Mouse (Mus musculus) cortical plate, adult 2 months (tissue): ENCODE measurements at regions not wholly inside any gene's neighbourhood (a gene's known extent, or its start where the extent isn't known, plus 50 kb on each side); places are given as distances from the start of the nearest gene placed in this dataset.

ENCODE experiments used
- CTCF ChIP-seq: fragments of 200-500 bp; IDR thresholded peaks from 2 replicates; pipeline ENCODE4 v1.5.1; 2011; ENCODE audit warnings: mild to moderate bottlenecking, control low read depth, low read length; ENCODE audit not compliant: insufficient read depth; ENCODE audit errors: extremely low read depth
- POLR2A ChIP-seq: fragments of 200-500 bp; IDR thresholded peaks from 2 replicates; pipeline ENCODE4 v1.6.1; 2011; ENCODE audit warnings: mild to moderate bottlenecking, low read length, control low read depth; ENCODE audit not compliant: insufficient read depth; ENCODE audit errors: extremely low read depth

DNA sequence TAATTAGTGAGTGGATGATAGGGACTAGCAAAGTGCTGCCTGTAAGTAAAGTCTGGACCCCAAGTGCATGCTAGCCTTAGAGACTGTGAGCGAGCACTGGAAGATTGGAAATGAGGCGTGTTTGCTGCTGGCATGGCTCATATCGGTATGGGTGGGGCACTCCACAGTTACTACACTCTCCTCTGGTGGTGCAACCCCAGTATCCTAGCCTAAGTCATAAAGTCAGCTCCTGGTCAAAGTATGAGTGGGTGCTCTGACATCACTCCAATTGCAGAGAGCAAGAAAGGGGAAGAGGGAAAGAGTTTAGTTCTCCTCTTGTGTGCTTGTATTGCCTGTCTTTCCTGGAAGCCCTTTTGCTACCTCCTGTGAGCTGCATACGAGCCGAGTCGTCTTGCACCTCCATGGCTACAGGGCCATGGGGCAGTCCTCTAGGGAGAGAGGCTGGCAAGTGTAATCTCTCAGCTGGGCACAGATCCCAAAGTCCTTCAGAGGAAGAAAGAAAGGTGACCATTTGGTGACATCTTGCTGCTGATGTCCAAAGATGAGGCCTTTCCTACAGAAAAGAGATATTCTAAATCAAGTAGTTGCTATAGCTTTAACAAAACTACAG is 281.2 kb upstream of the Id2 start:
- no peak for TF ChIP-seq CTCF
- no peak for TF ChIP-seq POLR2A
